Mouse (Mus musculus) forebrain, embryonic 14.5 days (tissue): Measurements from ENCODE around the gene Vmn1r56. TPM values are rescaled to one million over a fixed set of nuclear protein-coding genes. Genes with fewer than 3 reads are reported as not detected.
"Not testable (repeated sequence)": the region's sequence is repeated elsewhere in the genome, so short reads cannot be mapped to it uniquely, and the experiment has no call there.

Experiments
- ATAC-seq: fragments of 200-750 bp; cut with Nextera tagmentation; 2 replicates; pipeline ENCODE4 v1.8.0; 2017; ENCODE audit warnings: mild to moderate bottlenecking, moderate library complexity
- DNase-seq: peaks from one replicate; pipeline ENCODE4 v3.0.0-alpha.2; 2015; ENCODE audit warnings: low spot score
- H3K27ac ChIP-seq: fragments of 300-500 bp; sonication (generic); 2 replicates; pipeline ENCODE4 v1.5.1; 2014; ENCODE audit warnings: low read depth, mild to moderate bottlenecking, control low read depth, low read length, moderate library complexity
- H3K27me3 ChIP-seq: fragments of 300-500 bp; sonication (generic); replicated peaks from 2 replicates; pipeline ENCODE4 v1.6.1; 2014; ENCODE audit warnings: low read length, control low read depth, mixed read lengths; ENCODE audit not compliant: control insufficient read depth, insufficient read depth
- H3K36me3 ChIP-seq: fragments of 300-500 bp; sonication (generic); 2 replicates; pipeline ENCODE4 v1.6.1; 2014; ENCODE audit warnings: low read length, control low read depth; ENCODE audit not compliant: control insufficient read depth, insufficient read depth
- H3K4me1 ChIP-seq: fragments of 300-500 bp; sonication (generic); 2 replicates; pipeline ENCODE4 v1.6.1; 2014; ENCODE audit warnings: antibody characterized with exemption, low read length, control low read depth; ENCODE audit not compliant: control insufficient read depth, insufficient read depth
- H3K4me2 ChIP-seq: fragments of 300-500 bp; sonication (generic); 2 replicates; pipeline ENCODE4 v1.6.1; 2014; ENCODE audit warnings: mild to moderate bottlenecking, control low read depth, low read length
- H3K4me3 ChIP-seq: fragments of 300-500 bp; sonication (generic); 2 replicates; pipeline ENCODE4 v1.5.1; 2014; ENCODE audit warnings: low read depth, low read length, control low read depth
- H3K9ac ChIP-seq: fragments of 300-500 bp; sonication (generic); 2 replicates; pipeline ENCODE4 v1.6.1; 2014; ENCODE audit warnings: mild to moderate bottlenecking, low read length, control low read depth, moderate library complexity
- H3K9me3 ChIP-seq: fragments of 300-500 bp; sonication (generic); replicated peaks from 2 replicates; pipeline ENCODE4 v1.6.1; 2016; ENCODE audit warnings: low read length, control low read depth, mixed read lengths; ENCODE audit not compliant: control insufficient read depth
- WGBS: fragments of 180-500 bp; shearing (Covaris S2); extraction: QIAGEN DNeasy Blood & Tissue Kit; methylation state at CpG from one replicate; pipeline ENCODE4 v1.1.7; 2014; 5-methylcytosine and 5-hydroxymethylcytosine counted together
- polyA plus RNA-seq: library from polyadenylated mRNA; unstranded; fragments of >200 nt; fragmentation: Nextera tagmentation; extraction: Ambion mirVana; gene quantifications from 2 replicates; pipeline ENCODE4 v1.2.1, GENCODE M21; 2014

Gene Vmn1r56
- polyA plus RNA-seq, result not detected in 2 replicates

DNA sequence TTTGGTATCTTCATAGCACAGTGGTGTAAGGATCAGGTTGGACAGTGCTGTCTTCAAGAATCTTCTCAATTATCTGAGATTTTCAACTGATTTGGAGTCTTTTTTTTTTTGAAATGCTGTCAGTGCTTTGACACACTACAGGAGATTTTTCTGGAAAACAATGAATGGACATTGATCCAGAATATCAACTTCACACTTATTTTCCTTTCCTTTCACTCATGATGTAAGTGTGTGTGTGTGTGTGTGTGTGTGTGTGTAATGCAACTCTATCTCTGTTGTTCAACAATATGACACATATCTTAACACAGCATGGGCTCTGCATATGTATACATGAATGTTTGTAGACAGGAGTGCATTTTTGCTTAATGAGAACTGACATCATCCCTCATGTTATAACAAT, at the start of gene Vmn1r56:
Vmn1r56 (minus strand) TSS at position 101 of the 400 bp plus-strand sequence.
- not testable (repeated sequence) for H3K4me2 ChIP-seq, H3K4me1 ChIP-seq, H3K36me3 ChIP-seq, H3K27me3 ChIP-seq, DNase-seq, H3K9ac ChIP-seq, H3K27ac ChIP-seq, ATAC-seq, H3K9me3 ChIP-seq, H3K4me3 ChIP-seq

DNA sequence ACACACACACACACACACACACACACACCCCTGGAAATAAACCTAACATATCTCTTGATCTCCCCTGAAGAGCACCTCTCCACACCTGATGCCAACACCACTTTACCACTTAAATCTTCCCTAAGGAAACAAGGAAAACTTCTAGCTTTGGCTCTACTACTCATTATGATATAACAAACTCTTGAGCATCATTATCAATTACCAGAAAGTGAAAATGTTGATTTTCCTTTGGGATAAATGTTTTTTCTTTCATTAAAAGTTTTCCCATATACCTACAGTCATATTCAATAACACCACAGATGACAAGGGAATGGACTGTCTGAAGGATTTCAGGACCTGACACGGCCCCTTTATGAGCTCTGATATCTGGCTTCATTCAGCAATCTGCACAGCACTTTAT, 21.6 kb upstream of the Vmn1r56 start, which contains the start of gene Vmn1r57:
Vmn1r57 (plus strand) TSS at position 301 of the 400 bp plus-strand sequence.
- not testable (repeated sequence) for DNase-seq, H3K27ac ChIP-seq, H3K9ac ChIP-seq, H3K4me3 ChIP-seq, H3K4me2 ChIP-seq, H3K36me3 ChIP-seq, H3K27me3 ChIP-seq, H3K4me1 ChIP-seq, H3K9me3 ChIP-seq, ATAC-seq
- 61% methylated on average over 1 of the region's 1 CpGs for WGBS

DNA sequence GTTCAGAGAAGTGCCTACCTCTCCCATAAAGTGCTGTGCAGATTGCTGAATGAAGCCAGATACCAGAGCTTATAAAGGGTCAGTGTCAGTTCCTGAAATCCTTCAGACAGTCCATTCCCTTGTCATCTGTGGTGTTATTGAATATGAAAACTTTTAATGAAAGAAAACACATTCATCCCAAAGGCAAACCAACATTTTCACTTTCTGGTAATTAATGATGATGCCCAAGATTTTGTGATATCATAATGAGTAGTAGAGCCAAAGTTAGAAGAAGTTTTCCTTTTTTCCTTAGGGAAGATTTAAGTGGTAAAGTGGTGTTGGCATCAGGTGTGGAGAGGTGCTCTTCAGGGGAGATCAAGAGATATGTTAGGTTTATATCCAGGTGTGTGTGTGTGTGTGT, 47.0 kb downstream of the Vmn1r56 start, which contains the start of gene Vmn1r55:
Vmn1r55 (minus strand) TSS at position 101 of the 400 bp plus-strand sequence.
- not testable (repeated sequence) for H3K4me3 ChIP-seq, H3K9me3 ChIP-seq, H3K27me3 ChIP-seq, H3K9ac ChIP-seq, ATAC-seq, H3K36me3 ChIP-seq, H3K27ac ChIP-seq, DNase-seq, H3K4me2 ChIP-seq, H3K4me1 ChIP-seq

Other genes with a start within 250 kb of the Vmn1r56 start
- not detected in 2 replicates for gene Sbk2, start 232.3 kb downstream of the Vmn1r56 start, polyA plus RNA-seq
- gene Sbk3, start 225.6 kb downstream of the Vmn1r56 start, polyA plus RNA-seq, result 0.39 and 0.42 TPM in 2 replicates
- gene Zfp579, start 200.6 kb downstream of the Vmn1r56 start, polyA plus RNA-seq, result 37.9 and 52.9 TPM in 2 replicates
- 11.3 and 13.5 TPM in 2 replicates for gene Zfp524, start 182.3 kb downstream of the Vmn1r56 start, polyA plus RNA-seq
- 34.3 and 42.8 TPM in 2 replicates for gene Fiz1, start 182.1 kb downstream of the Vmn1r56 start, polyA plus RNA-seq
- gene Gm44973, start 181.3 kb downstream of the Vmn1r56 start, polyA plus RNA-seq, result 0.59 and 1.9 TPM in 2 replicates
- gene Zfp865, start 176.4 kb downstream of the Vmn1r56 start, polyA plus RNA-seq, result 5.4 and 5.9 TPM in 2 replicates
- gene Ccdc106, start 176.2 kb downstream of the Vmn1r56 start, polyA plus RNA-seq, result 36.1 and 45.5 TPM in 2 replicates
- not detected in 2 replicates for gene 4632433K11Rik, start 162.6 kb downstream of the Vmn1r56 start, polyA plus RNA-seq
- gene Zfp784, start 158.3 kb downstream of the Vmn1r56 start, polyA plus RNA-seq, result 6.2 and 6.3 TPM in 2 replicates
- gene Zfp580, start 145.2 kb downstream of the Vmn1r56 start, polyA plus RNA-seq, result 54.5 and 64.9 TPM in 2 replicates
- 124 and 133 TPM in 2 replicates for gene U2af2, start 134.6 kb downstream of the Vmn1r56 start, polyA plus RNA-seq
- gene Epn1, start 116.5 kb downstream of the Vmn1r56 start, polyA plus RNA-seq, result 71.3 and 89.0 TPM in 2 replicates
- gene Rfpl4, start 79.8 kb downstream of the Vmn1r56 start, polyA plus RNA-seq, result not detected in 2 replicates
- gene Rasl2-9, start 70.8 kb downstream of the Vmn1r56 start, polyA plus RNA-seq, result 0.29 and 0.38 TPM in 2 replicates
- not detected in 2 replicates for gene Vmn1r55, start 47.1 kb downstream of the Vmn1r56 start, polyA plus RNA-seq
- not detected in 2 replicates for gene Vmn1r57, start 21.7 kb upstream of the Vmn1r56 start, polyA plus RNA-seq
- not detected in 2 replicates for gene Gm5065, start 153.8 kb upstream of the Vmn1r56 start, polyA plus RNA-seq
- gene Nlrp2, start 154.3 kb upstream of the Vmn1r56 start, polyA plus RNA-seq, result not detected in 2 replicates
- not detected in 2 replicates for gene Vmn1r58, start 216.6 kb upstream of the Vmn1r56 start, polyA plus RNA-seq